Mouse (Mus musculus) limb, embryonic 14.5 days (tissue): ENCODE measurements at regions not wholly inside any gene's neighbourhood (a gene's known extent, or its start where the extent isn't known, plus 50 kb on each side); places are given as distances from the start of the nearest gene placed in this dataset.

Experiments
- ATAC-seq: fragments of 200-750 bp; cut with Nextera tagmentation; 2 replicates; pipeline ENCODE4 v1.8.0; 2017; ENCODE audit warnings: low read depth, moderate number of reproducible peaks, moderate TSS enrichment; ENCODE audit not compliant: low FRiP score
- DNase-seq: peaks from one replicate; pipeline ENCODE4 v3.0.0-alpha.2; 2015; ENCODE audit warnings: low spot score
- H3K27ac ChIP-seq: fragments of 300-500 bp; sonication (generic); replicated peaks from 2 replicates; pipeline ENCODE4 v1.5.1; 2014; ENCODE audit warnings: low read depth, mild to moderate bottlenecking, low read length, moderate library complexity, mixed read lengths
- H3K27me3 ChIP-seq: fragments of 300-500 bp; sonication (generic); 2 replicates; pipeline ENCODE4 v1.6.1; 2014; ENCODE audit warnings: low read length, mixed read lengths; ENCODE audit not compliant: control insufficient read depth, insufficient read depth
- H3K36me3 ChIP-seq: fragments of 300-500 bp; sonication (generic); 2 replicates; pipeline ENCODE4 v1.6.1; 2014; ENCODE audit warnings: mild to moderate bottlenecking, low read length, moderate library complexity, mixed read lengths; ENCODE audit not compliant: control insufficient read depth, insufficient read depth
- H3K4me1 ChIP-seq: fragments of 300-500 bp; sonication (generic); 2 replicates; pipeline ENCODE4 v1.6.1; 2014; ENCODE audit warnings: antibody characterized with exemption, low read length, mixed read lengths; ENCODE audit not compliant: control insufficient read depth, insufficient read depth
- H3K4me2 ChIP-seq: fragments of 300-500 bp; sonication (generic); replicated peaks from 2 replicates; pipeline ENCODE4 v1.6.1; 2014; ENCODE audit warnings: low read depth, mild to moderate bottlenecking, low read length, moderate library complexity; ENCODE audit not compliant: severe bottlenecking
- H3K4me3 ChIP-seq: fragments of 300-500 bp; sonication (generic); replicated peaks from 2 replicates; pipeline ENCODE4 v1.5.1; 2014; ENCODE audit warnings: low read length
- H3K9ac ChIP-seq: fragments of 300-500 bp; sonication (generic); 2 replicates; pipeline ENCODE4 v1.6.1; 2014; ENCODE audit warnings: mild to moderate bottlenecking, low read depth, low read length, moderate library complexity; ENCODE audit not compliant: severe bottlenecking
- H3K9me3 ChIP-seq: fragments of 300-500 bp; sonication (generic); 2 replicates; pipeline ENCODE4 v1.6.1; 2016; ENCODE audit warnings: low read length; ENCODE audit not compliant: control insufficient read depth
- POLR2A ChIP-seq: fragments of 200-500 bp; IDR thresholded peaks from 2 replicates; pipeline ENCODE4 v1.8.0; 2012; ENCODE audit warnings: inconsistent platforms, mild to moderate bottlenecking, moderate library complexity, borderline replicate concordance; ENCODE audit not compliant: insufficient read depth, insufficient read length; ENCODE audit errors: extremely low read depth
- WGBS: fragments of 180-500 bp; shearing (Covaris S2); extraction: QIAGEN DNeasy Blood & Tissue Kit; methylation state at CpG from one replicate; pipeline ENCODE4 v1.1.7; 2014; 5-methylcytosine and 5-hydroxymethylcytosine counted together

- no peak overlapping the region for H3K27ac ChIP-seq
- ATAC-seq, result no peak
- no peaks in the 10 kb centered on the region for H3K36me3 ChIP-seq
- H3K4me3 ChIP-seq, result no peak overlapping the region
- H3K27me3 ChIP-seq, result no peaks in the 10 kb centered on the region
- H3K4me2 ChIP-seq, result no peak overlapping the region
- TF ChIP-seq POLR2A, result no peak
- DNase-seq, result no peak
- no peaks in the 10 kb centered on the region for H3K9me3 ChIP-seq
- no peak overlapping the region for H3K9ac ChIP-seq
- no peaks in the 10 kb centered on the region for H3K4me1 ChIP-seq
These were observed 78.8 kb upstream of the Pou6f2 start for GRCm38 (mm10) chr13:18476311-18476710.

DNA sequence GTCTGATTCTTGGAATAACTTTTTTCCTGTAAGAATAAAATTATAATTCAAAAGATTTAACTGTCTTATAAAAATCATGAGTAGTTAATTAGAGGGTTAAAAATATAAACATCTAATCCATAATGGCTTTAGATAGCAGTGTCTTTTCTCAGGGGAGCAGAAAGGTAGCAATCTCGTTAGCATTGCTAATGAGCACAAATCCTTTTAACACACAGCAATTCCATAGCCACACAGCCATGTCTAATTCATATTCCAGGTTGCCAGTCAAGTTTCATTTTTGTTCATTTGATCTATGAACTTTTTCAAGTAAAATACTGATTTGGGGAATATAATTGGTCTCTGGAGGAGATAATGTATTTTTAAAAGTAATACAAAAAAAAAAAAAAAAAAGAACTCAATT is 74.0 kb upstream of the Pou6f2 start:
- no peak for TF ChIP-seq POLR2A
- no peak overlapping the region for H3K4me3 ChIP-seq
- H3K4me1 ChIP-seq, result no peaks in the 10 kb centered on the region
- no peaks in the 10 kb centered on the region for H3K27me3 ChIP-seq
- H3K9me3 ChIP-seq, result no peaks in the 10 kb centered on the region
- DNase-seq (no peak), ATAC-seq (no peak)
- 83% methylated on average over 1 of the region's 1 CpGs for WGBS
- no peak overlapping the region for H3K9ac ChIP-seq
- H3K4me2 ChIP-seq, result no peak overlapping the region
- H3K36me3 ChIP-seq, result no peaks in the 10 kb centered on the region
- H3K27ac ChIP-seq, result no peak overlapping the region

DNA sequence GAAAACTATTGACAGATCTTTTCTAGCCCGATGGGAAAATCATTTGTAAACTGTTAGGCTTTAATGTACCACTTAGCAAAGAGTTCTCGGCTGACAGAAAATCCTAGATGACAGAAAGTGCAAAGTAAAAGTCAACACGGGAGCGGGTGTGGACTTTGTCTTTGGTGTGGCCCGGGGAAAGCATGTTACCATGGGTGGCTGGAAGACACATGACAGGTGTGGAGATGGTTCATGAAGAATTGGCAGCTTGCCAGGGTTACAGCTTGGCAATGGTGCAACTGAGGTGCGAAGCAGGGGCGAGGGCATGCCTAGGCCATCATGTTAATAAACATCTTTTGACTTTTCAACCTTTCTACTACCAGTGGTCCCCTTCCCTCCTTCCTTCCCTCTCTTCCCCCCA is 68.4 kb upstream of the Pou6f2 start:
- no peak for TF ChIP-seq POLR2A

GRCm38 (mm10) chr13:18462221-18462620 is 64.7 kb upstream of the Pou6f2 start:
- WGBS, result 57% methylated on average over 4 of the region's 4 CpGs
- Histone ChIP-seq H3K4me3 (no peak overlapping the region), H3K36me3 (no peaks in the 10 kb centered on the region), H3K9me3 (no peaks in the 10 kb centered on the region), H3K27ac (no peak overlapping the region), H3K9ac (no peak overlapping the region), H3K4me2 (no peak overlapping the region), H3K27me3 (no peaks in the 10 kb centered on the region), H3K4me1 (0 out of 2 replicates have a peak, but pooled peaks cover 7% of the 10 kb centered on the region)
- no peak for TF ChIP-seq POLR2A
- no peak for DNase-seq
- no peak for ATAC-seq

More for the DNA sequence above, 68.4 kb upstream of the Pou6f2 start:
- H3K27me3 ChIP-seq, result no peaks in the 10 kb centered on the region
- ATAC-seq (no peak), DNase-seq (no peak)
- no peak overlapping the region for H3K27ac ChIP-seq
- H3K9ac ChIP-seq, result no peak overlapping the region
- no peaks in the 10 kb centered on the region for H3K36me3 ChIP-seq
- H3K4me2 ChIP-seq, result no peak overlapping the region
- no peaks in the 10 kb centered on the region for H3K9me3 ChIP-seq
- H3K4me1 ChIP-seq, result no peaks in the 10 kb centered on the region
- no peak overlapping the region for H3K4me3 ChIP-seq
- 89% methylated on average over 7 of the region's 7 CpGs for WGBS

- ATAC-seq, result no peak
- Histone ChIP-seq H3K9me3 (no peaks in the 10 kb centered on the region), H3K27ac (no peak overlapping the region), H3K36me3 (no peaks in the 10 kb centered on the region), H3K27me3 (no peaks in the 10 kb centered on the region), H3K4me3 (no peak overlapping the region), H3K4me1 (0 out of 2 replicates have a peak, but pooled peaks cover 7% of the 10 kb centered on the region), H3K9ac (no peak overlapping the region), H3K4me2 (no peak overlapping the region; the same call in 1 of the 2 replicates)
- 25% methylated on average over 14 of the region's 14 CpGs for WGBS
- no peak for TF ChIP-seq POLR2A
- DNase-seq, result peak; percentile 34
These were observed 60.1 kb upstream of the Pou6f2 start for GRCm38 (mm10) chr13:18457337-18458236.
